Mouse (Mus musculus) frontal cortex, adult 2 months (tissue): ENCODE results near the gene Smn1. TPM values are rescaled to one million over a fixed set of nuclear protein-coding genes. Genes with fewer than 3 reads are reported as not detected.

ENCODE experiments used
- polyA plus RNA-seq: library from polyadenylated mRNA; depleted of rRNA; stranded (reverse); fragments of >200 nt; gene quantifications from 2 replicates; pipeline ENCODE4 v1.2.3, GENCODE M21; 2012; rRNA removed

Smn1 gene
- polyA plus RNA-seq, 1 experiment, result 38.0 TPM

Other genes with a start within 250 kb of the Smn1 start
- 13.6 and 25.7 TPM in 2 replicates for gene Cartpt, start 223.8 kb upstream of the Smn1 start, polyA plus RNA-seq
- gene Mccc2, start 109.2 kb upstream of the Smn1 start, polyA plus RNA-seq, result 23.6 and 23.8 TPM in 2 replicates
- gene Bdp1, start 20.8 kb upstream of the Smn1 start, polyA plus RNA-seq, result 15.8 and 16.0 TPM in 2 replicates
- 38.2 and 40.1 TPM in 2 replicates for gene Serf1, start 16.8 kb upstream of the Smn1 start, polyA plus RNA-seq
- gene Naip2, start 77.2 kb downstream of the Smn1 start, polyA plus RNA-seq, result 0.44 and 0.56 TPM in 2 replicates
- 0.95 and 1.3 TPM in 2 replicates for gene Naip5, start 121.5 kb downstream of the Smn1 start, polyA plus RNA-seq
- 0.62 and 0.65 TPM in 2 replicates for gene Naip6, start 192.8 kb downstream of the Smn1 start, polyA plus RNA-seq